Mouse (Mus musculus) CD8-positive naive resting alpha-beta T cell, adult 2 months (primary cell): ENCODE results near the gene Bmp2k.
"Not testable (repeated sequence)": the region's sequence is repeated elsewhere in the genome, so short reads cannot be mapped to it uniquely, and the experiment has no call there.

Source experiments
- DNase-seq, 2 experiments: peaks; one replicate each; pipeline ENCODE4 v3.0.0; 2022; ENCODE audit warnings: low read depth in 2 of 2, low spot score in 2 of 2

Bmp2k gene

GRCm38 (mm10) chr5:97001153-97001552, 3.7 kb downstream of the Bmp2k start:
- DNase-seq: no peak

DNA sequence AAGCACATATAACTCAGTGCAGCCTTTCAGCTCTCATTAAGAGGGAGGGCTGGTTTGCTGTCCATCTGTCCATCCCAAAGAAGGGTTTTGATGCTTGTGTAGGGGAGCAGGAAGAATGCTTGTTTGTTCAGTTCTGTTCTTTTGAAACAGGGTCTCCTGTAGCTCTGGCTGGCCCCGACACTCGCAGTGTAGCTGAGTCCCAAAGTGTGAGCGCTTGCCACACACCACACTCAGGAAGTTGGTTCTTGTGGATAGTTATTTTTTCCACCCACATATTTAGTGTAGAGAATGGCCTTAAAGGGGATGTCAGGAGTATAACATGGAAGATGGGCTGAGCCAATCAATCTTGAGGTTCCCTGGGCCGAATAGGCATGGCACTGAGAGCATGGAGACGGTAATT, 4.1 kb downstream of the Bmp2k start:
- DNase-seq: no peak

DNA sequence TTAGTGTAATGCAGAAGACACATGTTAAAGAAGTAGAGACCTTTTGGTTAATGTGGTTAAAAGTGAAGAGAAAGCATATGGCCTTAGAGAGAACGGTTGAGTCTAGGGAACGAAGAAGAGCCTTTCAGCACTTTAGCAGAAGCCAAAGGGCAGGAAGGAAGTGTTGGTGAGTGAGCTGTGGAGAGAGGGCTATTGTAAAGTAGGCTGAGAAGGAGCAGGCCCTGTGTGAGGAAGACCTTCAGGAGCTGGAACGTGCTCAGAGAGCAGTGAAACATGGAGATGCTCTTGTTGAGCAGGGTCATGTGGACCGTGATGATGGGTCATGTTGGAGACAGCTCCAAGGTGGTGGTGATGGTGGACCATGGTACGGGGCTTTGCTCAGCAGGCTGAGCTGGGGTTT, 4.8 kb downstream of the Bmp2k start:
- DNase-seq: no peak

GRCm38 (mm10) chr5:97002937-97003336, 5.4 kb downstream of the Bmp2k start:
- DNase-seq: no peak

- no peak for DNase-seq
Observed at GRCm38 (mm10) chr5:97004178-97005030, 6.9 kb downstream of the Bmp2k start.

GRCm38 (mm10) chr5:97005891-97006290, 8.4 kb downstream of the Bmp2k start:
- DNase-seq: no peak

GRCm38 (mm10) chr5:97006929-97007328, 9.4 kb downstream of the Bmp2k start:
- DNase-seq: no peak

GRCm38 (mm10) chr5:97007496-97007895, 10.0 kb downstream of the Bmp2k start:
- DNase-seq: no peak

GRCm38 (mm10) chr5:97009140-97009539, 11.7 kb downstream of the Bmp2k start:
- not testable (repeated sequence) for DNase-seq

- no peak for DNase-seq
Observed at GRCm38 (mm10) chr5:97009601-97010335, 12.3 kb downstream of the Bmp2k start.

GRCm38 (mm10) chr5:97015781-97016508, 18.5 kb downstream of the Bmp2k start:
- no peak for DNase-seq

- DNase-seq: no peak
Observed at GRCm38 (mm10) chr5:97016842-97017577, 19.5 kb downstream of the Bmp2k start.

GRCm38 (mm10) chr5:97022305-97023278, 25.1 kb downstream of the Bmp2k start:
- DNase-seq: no peak

- DNase-seq: no peak
Observed at GRCm38 (mm10) chr5:97024834-97025233, 27.3 kb downstream of the Bmp2k start.

DNA sequence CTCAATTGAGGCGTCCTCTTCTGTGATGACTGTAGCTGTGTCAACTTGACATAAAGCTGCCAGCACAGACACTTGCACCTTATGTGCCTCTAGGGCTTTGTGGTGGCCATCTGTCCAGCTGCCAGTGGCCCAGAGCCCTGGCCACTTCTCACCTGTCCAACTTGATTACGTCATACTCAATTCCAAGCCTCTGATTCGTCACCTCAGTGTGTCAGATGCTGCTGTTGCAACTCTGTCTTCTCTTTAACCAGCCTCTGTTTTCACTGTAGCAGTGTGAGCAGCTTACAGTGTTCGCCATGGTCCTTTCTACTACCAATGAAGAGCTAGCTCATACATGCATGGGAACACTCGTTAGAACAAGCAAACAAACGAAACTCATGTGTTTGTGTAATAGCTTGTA, 28.2 kb downstream of the Bmp2k start:
- DNase-seq: no peak

GRCm38 (mm10) chr5:97028004-97028403, 30.5 kb downstream of the Bmp2k start:
- DNase-seq: no peak

GRCm38 (mm10) chr5:97028840-97029239, 31.4 kb downstream of the Bmp2k start:
- not testable (repeated sequence) for DNase-seq

- no peak for DNase-seq
Observed at GRCm38 (mm10) chr5:97031771-97032170, 34.3 kb downstream of the Bmp2k start.

GRCm38 (mm10) chr5:97045260-97045659, 47.8 kb downstream of the Bmp2k start:
- DNase-seq: no peak

GRCm38 (mm10) chr5:97046680-97047079, 49.2 kb downstream of the Bmp2k start:
- DNase-seq: no peak
